Mouse (Mus musculus) heart, adult 2 months (tissue): ENCODE results near the gene Pip4p1. TPM values are rescaled to one million over a fixed set of nuclear protein-coding genes. Genes with fewer than 3 reads are reported as not detected.
"Not testable (repeated sequence)": the region's sequence is repeated elsewhere in the genome, so short reads cannot be mapped to it uniquely, and the experiment has no call there.

Experiments
- DNase-seq, 2 experiments: peaks; one replicate each; pipeline ENCODE4 v3.0.0; 2021
- H3K27ac ChIP-seq: fragments of 200-600 bp; 2 replicates; pipeline ENCODE4 v1.8.1; 2022
- H3K27me3 ChIP-seq: fragments of 200-500 bp; 2 replicates; pipeline ENCODE4 v1.6.1; 2012; ENCODE audit warnings: mild to moderate bottlenecking, low read length, inconsistent platforms, mixed read lengths; ENCODE audit not compliant: control insufficient read depth, insufficient read depth
- H3K36me3 ChIP-seq: fragments of 200-500 bp; 2 replicates; pipeline ENCODE4 v1.6.1; 2012; ENCODE audit warnings: low read length, inconsistent platforms; ENCODE audit not compliant: control insufficient read depth, insufficient read depth
- H3K4me1 ChIP-seq: fragments of 200-500 bp; 2 replicates; pipeline ENCODE4 v1.6.1; 2011; ENCODE audit warnings: low read length; ENCODE audit not compliant: control insufficient read depth, insufficient read depth
- H3K4me3 ChIP-seq: fragments of 200-600 bp; 2 replicates; pipeline ENCODE4 v1.8.1; 2022
- H3K79me2 ChIP-seq: fragments of 200-500 bp; replicated peaks from 2 replicates; pipeline ENCODE4 v1.6.1; 2012; ENCODE audit warnings: mild to moderate bottlenecking, inconsistent platforms, low read length, moderate library complexity, mixed read lengths; ENCODE audit not compliant: control insufficient read depth, insufficient read depth
- H3K9ac ChIP-seq: fragments of 200-500 bp; 2 replicates; pipeline ENCODE4 v1.6.1; 2012; ENCODE audit warnings: low read depth, mild to moderate bottlenecking, control low read depth, inconsistent platforms, low read length, mixed read lengths
- CTCF ChIP-seq: fragments of 200-600 bp; IDR thresholded peaks from 2 replicates; pipeline ENCODE4 v1.8.1; 2022; ENCODE audit warnings: antibody characterized with exemption, mild to moderate bottlenecking, moderate library complexity
- EP300 ChIP-seq: fragments of 200-500 bp; IDR thresholded peaks from 2 replicates; pipeline ENCODE4 v1.6.1; 2011; ENCODE audit warnings: low read depth, low read length, control low read depth; ENCODE audit not compliant: insufficient read depth
- POLR2A ChIP-seq: fragments of 200-500 bp; IDR thresholded peaks from 2 replicates; pipeline ENCODE4 v1.6.1; 2011; ENCODE audit warnings: mild to moderate bottlenecking, low read depth, low read length, control low read depth; ENCODE audit not compliant: insufficient read depth
- WGBS: fragments of 180-500 bp; shearing (Covaris S2); methylation state at CpG from one replicate; pipeline ENCODE4 v1.1.7; 2018; 5-methylcytosine and 5-hydroxymethylcytosine counted together
- intact Hi-C: fragments of 180-260 bp; cut with DNase I; formaldehyde crosslinking; loops from one replicate; pipeline ENCODE4 v1.15.1; 2025
- polyA plus RNA-seq: library from polyadenylated mRNA; depleted of rRNA; stranded (reverse); fragments of >200 nt; gene quantifications from 2 replicates; pipeline ENCODE4 v1.2.3, GENCODE M21; 2012
- total RNA-seq, 2 experiments: library from RNA; stranded (reverse); gene quantifications; 2 replicates each; pipeline ENCODE4 v1.2.3; 2021

Gene Pip4p1
- total and polyA plus RNA-seq, 3 experiments, result 18.6 to 30.5 (median 27.8) TPM

- TF ChIP-seq CTCF (no peak), POLR2A (no peak), EP300 (no peak)
- WGBS, result 57% methylated on average over 1 of the region's 1 CpGs
- intact Hi-C loops, result no loop called here
Measured at GRCm38 (mm10) chr14:50970822-50971221, 40.2 kb upstream of the Pip4p1 start.

GRCm38 (mm10) chr14:50969558-50970544, 39.2 kb upstream of the Pip4p1 start:
- Histone ChIP-seq H3K27me3 (no peaks in the 10 kb centered on the region), H3K4me3 (no peak overlapping the region), H3K27ac (peak overlapping the region; percentile 66), H3K36me3 (no peaks in the 10 kb centered on the region), H3K9ac (peak overlapping the region; percentile 12; the same call in 1 of the 2 replicates), H3K4me1 (peaks cover 5% of the 10 kb centered on the region), H3K79me2 (no peaks in the 10 kb centered on the region)
- TF ChIP-seq CTCF (no peak), EP300 (no peak), POLR2A (no peak)
- WGBS, result 22% methylated on average over 12 of the region's 12 CpGs
- intact Hi-C loops, result loop anchor here (2.0 kb wide), 1 partner anchor 39 kb away; no protein-coding TSS in a partner anchor
- DNase-seq, result peak; percentile 46 to 51

More at GRCm38 (mm10) chr14:50970822-50971221, 40.2 kb upstream of the Pip4p1 start:
- Histone ChIP-seq H3K27me3 (no peaks in the 10 kb centered on the region), H3K36me3 (no peaks in the 10 kb centered on the region), H3K9ac (no peak overlapping the region), H3K4me3 (no peak overlapping the region), H3K79me2 (no peaks in the 10 kb centered on the region), H3K4me1 (peaks cover 5% of the 10 kb centered on the region), H3K27ac (no peak overlapping the region)
- DNase-seq, result no peak

DNA sequence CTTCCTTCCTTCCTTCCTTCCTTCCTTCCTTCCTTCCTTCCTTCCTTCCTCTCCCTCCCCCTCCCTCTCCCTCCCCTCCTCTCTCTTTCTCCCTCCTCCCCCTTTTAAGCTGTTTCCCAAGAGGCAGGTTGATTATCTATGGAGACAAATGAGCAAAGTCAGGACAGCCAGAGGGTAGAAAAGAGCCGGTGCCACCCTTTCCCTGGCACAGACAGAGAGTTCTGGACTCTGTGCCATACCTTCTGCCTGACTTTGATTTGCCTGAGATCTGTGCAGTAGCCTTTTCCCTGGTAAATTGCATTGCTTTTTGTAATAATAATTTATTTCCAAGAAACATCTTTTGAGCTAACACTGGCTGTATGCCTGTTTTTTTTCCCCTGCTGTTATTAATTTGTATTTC, 38.4 kb upstream of the Pip4p1 start:
- H3K27me3 ChIP-seq, result no peaks in the 10 kb centered on the region
- no peak for TF ChIP-seq EP300
- TF ChIP-seq POLR2A, result no peak
- TF ChIP-seq CTCF, result no peak
- 17% methylated on average over 1 of the region's 1 CpGs for WGBS
- H3K9ac ChIP-seq, result no peak overlapping the region
- H3K36me3 ChIP-seq, result no peaks in the 10 kb centered on the region
- H3K4me1 ChIP-seq, result peaks cover 5% of the 10 kb centered on the region
- peak overlapping the region; percentile 66 for H3K27ac ChIP-seq
- no peak overlapping the region for H3K4me3 ChIP-seq
- H3K79me2 ChIP-seq, result no peaks in the 10 kb centered on the region
- no peak for DNase-seq
- intact Hi-C loops, result loop anchor here (2.0 kb wide), 1 partner anchor 40 kb away; no protein-coding TSS in a partner anchor

GRCm38 (mm10) chr14:50968216-50968980, 37.7 kb upstream of the Pip4p1 start:
- H3K79me2 ChIP-seq, result no peaks in the 10 kb centered on the region
- no peak for DNase-seq
- no peak overlapping the region for H3K4me3 ChIP-seq
- no peak overlapping the region for H3K27ac ChIP-seq
- no peak overlapping the region for H3K9ac ChIP-seq
- TF ChIP-seq CTCF, result no peak
- no peak for TF ChIP-seq EP300
- TF ChIP-seq POLR2A, result no peak
- intact Hi-C loops, result loop anchor here (2.0 kb wide), 1 partner anchor 40 kb away; no protein-coding TSS in a partner anchor
- H3K4me1 ChIP-seq, result peaks cover 5% of the 10 kb centered on the region
- no peaks in the 10 kb centered on the region for H3K27me3 ChIP-seq
- WGBS, result 86% methylated on average over 5 of the region's 5 CpGs
- no peaks in the 10 kb centered on the region for H3K36me3 ChIP-seq

DNA sequence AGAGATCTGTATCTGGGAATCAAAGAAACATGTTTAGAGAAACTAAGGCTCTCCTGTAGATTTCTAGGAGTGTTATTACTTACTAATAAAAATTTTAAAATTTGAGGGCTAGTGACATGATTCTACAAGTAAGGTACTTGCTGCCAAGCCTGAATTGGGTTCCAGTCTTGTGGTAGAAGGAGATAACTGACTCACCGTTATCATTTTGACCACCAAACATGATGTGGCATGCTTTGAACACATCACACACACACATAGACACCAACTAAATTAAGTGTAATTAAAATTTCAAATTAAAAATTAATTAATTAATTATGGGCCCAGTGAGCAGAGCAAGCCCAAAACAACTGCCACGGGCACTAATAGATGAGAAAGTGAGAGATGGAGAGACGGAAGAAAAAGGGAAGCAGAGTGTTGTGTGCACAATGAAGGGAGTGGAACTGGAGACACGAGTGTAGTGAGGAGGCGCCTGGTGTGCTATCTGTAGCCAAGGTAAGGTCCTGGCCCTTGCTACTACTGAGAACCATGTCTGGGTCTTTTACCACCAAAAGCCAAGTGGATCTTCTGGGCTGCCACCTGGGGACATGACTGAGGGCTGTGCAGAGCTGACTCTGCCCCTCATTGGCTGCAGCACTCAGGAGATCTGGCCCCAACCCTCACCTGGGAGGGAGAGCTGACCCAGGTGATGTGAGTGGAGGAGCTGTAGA, 27.8 kb upstream of the Pip4p1 start:
- H3K27me3 ChIP-seq, H3K9ac ChIP-seq, H3K36me3 ChIP-seq, H3K27ac ChIP-seq, H3K79me2 ChIP-seq, H3K4me1 ChIP-seq, DNase-seq, H3K4me3 ChIP-seq: not testable (repeated sequence)
- 93% methylated on average over 5 of the region's 5 CpGs for WGBS
- intact Hi-C loops, result loop anchor here (5.0 kb wide), 1 partner anchor 104 kb away; no protein-coding TSS in a partner anchor

- DNase-seq, H3K36me3 ChIP-seq, H3K4me1 ChIP-seq, H3K27ac ChIP-seq, H3K9ac ChIP-seq, H3K79me2 ChIP-seq, H3K27me3 ChIP-seq, H3K4me3 ChIP-seq: not testable (repeated sequence)
- intact Hi-C loops, result loop anchor here (5.0 kb wide), 1 partner anchor 105 kb away; no protein-coding TSS in a partner anchor
- WGBS, result 66% methylated on average over 3 of the region's 3 CpGs
Measured at GRCm38 (mm10) chr14:50957146-50957545, 26.5 kb upstream of the Pip4p1 start.

- not testable (repeated sequence) for H3K9ac ChIP-seq, DNase-seq, H3K27ac ChIP-seq, H3K79me2 ChIP-seq, H3K27me3 ChIP-seq, H3K36me3 ChIP-seq, H3K4me3 ChIP-seq, H3K4me1 ChIP-seq
- intact Hi-C loops, result loop anchor here (5.0 kb wide), 1 partner anchor 106 kb away; no protein-coding TSS in a partner anchor
- 74% methylated on average over 6 of the region's 6 CpGs for WGBS
Measured at GRCm38 (mm10) chr14:50956724-50957123, 26.1 kb upstream of the Pip4p1 start.
